Mouse (Mus musculus): Measurements from ENCODE around the gene Telo2. TPM values are rescaled to one million over a fixed set of nuclear protein-coding genes. Genes with fewer than 3 reads are reported as not detected.
"Not testable (repeated sequence)": the region's sequence is repeated elsewhere in the genome, so short reads cannot be mapped to it uniquely, and the experiment has no call there.

The Telo2 gene
- 1 to 10 TPM; 5.8 to 5.9 TPM for total RNA-seq (2021)
- long read RNA-seq, experiment 1, partial matches to known transcripts, result 2 of 6 reads
- long read RNA-seq, experiment 1, other reads (novel, unspliced or antisense), result 3 of 6 reads
- long read RNA-seq, experiment 2, partial matches to known transcripts, result 1 of 6 reads
- long read RNA-seq, experiment 2, other reads (novel, unspliced or antisense), result 2 of 6 reads

GRCm38 (mm10) chr17:25115664-25116432, at the start of gene Telo2:
Gene Telo2 (minus strand): TSS chr17:25115967.
- peak; percentile 92 for DNase-seq

GRCm38 (mm10) chr17:25164770-25165169, 49.0 kb upstream of the Telo2 start:
- no peak for DNase-seq

GRCm38 (mm10) chr17:25163387-25163786, 47.6 kb upstream of the Telo2 start:
- no peak for DNase-seq

GRCm38 (mm10) chr17:25162161-25162560, 46.4 kb upstream of the Telo2 start, which contains the start of gene Ccdc154:
Gene Ccdc154 (plus strand): TSS chr17:25162461.
- no peak for DNase-seq

- DNase-seq, result no peak
Measured at GRCm38 (mm10) chr17:25139960-25140359, 24.2 kb upstream of the Telo2 start.

- no peak for DNase-seq
Measured at GRCm38 (mm10) chr17:25138803-25139202, 23.0 kb upstream of the Telo2 start.

GRCm38 (mm10) chr17:25135622-25136021, 19.9 kb upstream of the Telo2 start:
- no peak for DNase-seq

- peak; percentile 88 for DNase-seq
Measured at GRCm38 (mm10) chr17:25133275-25133698, 17.5 kb upstream of the Telo2 start, which contains the start of gene Clcn7. Gene Clcn7 (plus strand): TSS chr17:25133391.

- DNase-seq, result no peak
Measured at GRCm38 (mm10) chr17:25130060-25130459, 14.3 kb upstream of the Telo2 start.

- no peak for DNase-seq
Measured at GRCm38 (mm10) chr17:25127681-25128080, 11.9 kb upstream of the Telo2 start.

GRCm38 (mm10) chr17:25127079-25127478, 11.3 kb upstream of the Telo2 start:
- no peak for DNase-seq

GRCm38 (mm10) chr17:25125442-25126060, 9.8 kb upstream of the Telo2 start:
- not testable (repeated sequence) for DNase-seq

- no peak for DNase-seq
Measured at GRCm38 (mm10) chr17:25123979-25124378, 8.2 kb upstream of the Telo2 start.

GRCm38 (mm10) chr17:25120406-25120805, 4.6 kb upstream of the Telo2 start, which contains the start of gene Ptx4:
Gene Ptx4 (plus strand): TSS chr17:25120760.
- peak; percentile 61 for DNase-seq

GRCm38 (mm10) chr17:25117263-25117662, 1.5 kb upstream of the Telo2 start:
- no peak for DNase-seq

- no peak for DNase-seq
Measured at GRCm38 (mm10) chr17:25114908-25115645, 690 bp downstream of the Telo2 start.

- DNase-seq, result no peak
Measured at GRCm38 (mm10) chr17:25112423-25112810, 3.4 kb downstream of the Telo2 start.

- DNase-seq, result peak; percentile 66
Measured at GRCm38 (mm10) chr17:25111739-25112422, 3.9 kb downstream of the Telo2 start.

GRCm38 (mm10) chr17:25111220-25111619, 4.5 kb downstream of the Telo2 start:
- DNase-seq, result no peak

- no peak for DNase-seq
Measured at GRCm38 (mm10) chr17:25110590-25110989, 5.2 kb downstream of the Telo2 start.

GRCm38 (mm10) chr17:25109578-25109977, 6.2 kb downstream of the Telo2 start:
- DNase-seq, result no peak

- DNase-seq, result no peak
Measured at GRCm38 (mm10) chr17:25107786-25108185, 8.0 kb downstream of the Telo2 start.
